Mouse (Mus musculus): ENCODE measurements at regions not wholly inside any gene's neighbourhood (a gene's known extent, or its start where the extent isn't known, plus 50 kb on each side); places are given as distances from the start of the nearest gene placed in this dataset.

GRCm38 (mm10) chr2:115511146-115511545 is 70.4 kb upstream of the BC052040 start:
- DNase-seq (ENCODE audit: extremely low spot score, low read depth, low spot score), result no peak

GRCm38 (mm10) chr2:115511612-115512525 is 69.6 kb upstream of the BC052040 start:
- no peak for DNase-seq (ENCODE audit: extremely low spot score, low read depth, low spot score)

DNA sequence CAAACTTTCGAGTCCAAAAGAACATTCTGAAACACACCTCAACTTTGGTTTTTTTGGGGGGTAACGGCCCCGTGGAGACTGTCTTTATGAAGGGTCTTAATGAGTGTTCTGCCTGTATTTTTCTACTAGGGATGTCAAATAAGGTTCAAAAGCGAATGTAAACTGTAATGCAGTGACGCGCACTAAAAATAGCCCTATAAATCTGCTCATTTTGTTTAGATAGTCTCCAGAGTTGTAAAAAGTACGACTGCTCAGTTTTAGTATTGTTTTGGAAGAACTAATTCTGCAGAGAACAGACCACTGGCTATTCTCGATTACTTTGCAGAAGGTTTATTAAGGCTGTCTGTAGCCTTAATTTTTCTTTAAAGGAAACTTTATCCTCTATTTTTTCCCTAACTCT is 68.6 kb upstream of the BC052040 start:
- no peak for DNase-seq (ENCODE audit: extremely low spot score, low read depth, low spot score)

GRCm38 (mm10) chr2:115513774-115514231 is 67.7 kb upstream of the BC052040 start:
- DNase-seq (ENCODE audit: extremely low spot score, low read depth, low spot score), result no peak

DNA sequence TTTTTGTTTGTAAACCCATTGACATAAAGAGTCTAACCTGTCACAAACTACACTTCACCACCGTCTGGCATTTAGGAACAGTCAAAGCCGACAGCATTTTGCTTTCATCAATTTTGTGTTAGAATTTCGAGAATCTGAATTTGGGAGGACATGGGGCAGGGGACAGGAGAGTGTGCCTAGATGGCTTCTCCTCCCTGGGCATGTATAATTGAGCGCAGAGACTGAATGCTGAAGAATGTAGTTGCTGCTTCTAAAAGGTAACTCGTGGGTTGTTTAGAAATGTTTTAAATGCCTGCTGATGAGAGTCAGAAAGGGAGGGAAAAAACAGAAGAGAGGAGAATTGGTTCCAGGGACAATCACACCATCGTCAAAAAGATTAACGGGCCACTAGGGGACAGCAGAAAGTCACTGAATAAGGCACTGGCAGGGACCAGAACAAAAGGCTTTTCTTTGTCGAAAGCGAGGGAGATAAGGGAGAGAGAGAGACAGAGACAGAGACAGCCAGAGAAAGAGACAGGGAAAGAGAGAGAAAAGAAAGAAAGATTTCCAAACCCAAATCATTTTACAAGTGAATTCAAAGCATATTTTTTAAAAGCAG is 66.6 kb upstream of the BC052040 start:
- no peak for DNase-seq (ENCODE audit: extremely low spot score, low read depth, low spot score)

DNA sequence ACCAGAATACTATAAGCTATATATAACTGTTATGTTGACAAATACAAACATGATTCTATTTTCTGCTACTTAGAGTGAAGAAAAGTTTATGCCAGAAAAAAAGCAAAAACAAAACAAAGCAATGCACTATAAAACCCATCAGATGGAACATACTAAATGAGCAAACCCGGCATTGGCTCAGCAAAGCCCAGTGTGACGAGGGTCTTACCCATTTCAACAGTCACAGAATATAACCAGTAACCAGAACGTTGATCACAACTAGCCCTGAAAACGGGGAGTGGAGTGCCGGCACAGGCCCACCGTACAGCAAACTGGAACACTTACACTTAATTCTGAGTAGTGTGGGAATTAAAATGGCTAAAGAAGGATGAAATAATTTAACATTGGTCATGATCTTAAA is 66.0 kb upstream of the BC052040 start:
- DNase-seq (ENCODE audit: extremely low spot score, low read depth, low spot score), result no peak

DNA sequence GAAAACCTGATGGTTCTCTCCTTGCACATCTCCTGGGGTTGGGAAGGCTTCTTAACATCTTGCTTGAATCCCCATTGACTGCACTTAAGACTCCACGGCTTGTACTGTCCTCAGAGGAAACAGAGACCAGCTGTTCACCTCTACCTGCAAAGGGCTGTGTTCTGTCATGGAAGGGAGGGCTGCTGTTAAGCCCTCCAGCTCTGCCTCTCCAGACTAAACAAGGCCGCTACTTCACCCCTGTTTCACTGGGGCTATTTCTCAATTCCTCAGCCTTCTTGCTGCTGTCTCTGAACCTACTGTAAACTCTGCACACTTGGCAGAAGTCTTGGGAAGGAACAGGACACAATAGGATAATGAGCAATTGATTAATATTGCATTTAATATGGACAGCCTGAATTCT is 64.7 kb upstream of the BC052040 start:
- no peak for DNase-seq (ENCODE audit: extremely low spot score, low read depth, low spot score)

DNA sequence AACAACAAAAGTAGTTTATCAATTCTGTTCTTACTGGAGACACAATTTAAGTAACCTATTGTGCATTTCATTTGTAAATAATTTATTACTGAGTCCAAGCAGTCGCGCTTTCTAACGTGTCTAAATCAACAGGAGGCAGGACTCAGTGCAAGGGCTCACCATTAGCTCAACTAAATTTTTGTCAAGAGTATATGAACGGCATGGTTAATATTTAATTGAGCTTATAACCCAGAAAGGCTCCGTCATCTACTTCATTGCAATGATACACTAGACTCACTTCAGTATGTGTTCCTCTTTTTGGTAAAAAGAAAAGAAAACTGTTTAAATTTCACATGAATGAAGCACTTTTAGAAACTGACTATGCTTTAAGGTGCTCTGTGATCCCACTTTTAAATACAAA is 61.5 kb upstream of the BC052040 start:
- no peak for DNase-seq (ENCODE audit: extremely low spot score, low read depth, low spot score)

GRCm38 (mm10) chr2:115520413-115521139 is 60.9 kb upstream of the BC052040 start:
- no peak for DNase-seq (ENCODE audit: extremely low spot score, low read depth, low spot score)

DNA sequence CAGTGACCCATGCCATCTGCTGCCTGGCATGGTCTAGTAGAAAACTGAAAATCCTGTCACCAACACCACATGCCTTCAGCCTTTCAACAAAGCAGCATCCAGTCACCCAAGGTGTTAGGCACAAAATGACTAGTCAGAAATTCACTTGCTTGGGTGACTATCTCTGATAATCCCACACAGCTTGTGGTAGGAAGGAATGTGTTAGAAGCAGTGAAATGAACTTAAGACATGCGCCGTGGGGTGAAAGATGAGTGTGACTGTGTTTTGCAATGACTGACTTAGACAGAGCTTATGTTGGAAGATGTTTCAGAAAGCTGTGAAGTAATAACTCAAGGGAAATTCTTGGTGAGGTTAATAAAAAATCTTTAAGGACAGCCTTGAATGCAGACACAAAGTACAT is 51.6 kb upstream of the BC052040 start:
- no peak for DNase-seq (ENCODE audit: extremely low spot score, low read depth, low spot score)
